Mouse (Mus musculus): ENCODE data around the gene D17H6S53E.

DNA sequence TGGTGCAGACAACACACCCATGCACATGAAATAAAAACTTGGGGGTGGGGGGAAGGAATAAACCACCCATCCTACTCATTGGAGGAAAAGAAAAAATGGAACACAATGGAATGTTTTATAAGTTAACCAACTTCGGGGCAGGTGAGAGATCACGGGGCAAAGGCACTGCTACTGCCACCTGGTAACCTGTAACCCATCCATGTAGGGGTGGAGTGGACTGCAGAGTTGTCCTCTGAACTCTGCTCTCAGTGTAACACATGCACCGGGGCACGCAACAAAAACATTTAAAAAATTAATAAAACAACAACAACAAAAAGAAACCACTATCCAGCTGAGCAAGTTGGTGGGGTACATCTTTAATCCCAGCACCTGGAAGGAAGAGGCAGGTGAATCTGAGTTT, 25.9 kb downstream of the D17H6S53E start:
- no peak for TF ChIP-seq POLR2A (IDR thresholded peaks at IDR 0.05; ENCODE audit: borderline replicate concordance, control insufficient read depth, low read depth, low read length)
- no peak for TF ChIP-seq CTCF (IDR thresholded peaks at IDR 0.05; ENCODE audit: control insufficient read depth, insufficient read depth, low read length)

Measured in bone marrow, adult 2 months (tissue).